Mouse (Mus musculus): ENCODE measurements around the gene Polr1b.

DNA sequence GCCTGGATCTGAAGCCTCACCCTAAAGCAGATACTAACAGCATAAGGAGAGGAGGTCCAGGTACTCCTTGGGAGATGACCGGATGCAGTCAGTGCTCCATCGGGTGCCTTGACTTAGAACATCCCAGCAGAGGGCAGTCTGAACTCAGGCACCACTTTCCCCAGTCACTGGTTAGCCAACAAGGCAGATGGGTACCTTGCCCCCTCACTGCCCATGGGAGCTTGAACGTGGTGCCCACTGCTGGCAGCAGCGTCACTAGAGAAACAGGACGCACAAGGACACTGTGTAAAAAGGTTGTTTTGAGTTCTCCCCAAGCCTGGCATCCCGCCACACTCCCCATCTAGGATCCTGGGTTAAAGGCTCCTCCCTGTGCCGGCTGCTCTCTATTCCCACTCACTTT is 73.7 kb downstream of the Polr1b start:
- no peak for TF ChIP-seq EP300 (IDR thresholded peaks at IDR 0.05; ENCODE audit: low read depth)
- TF ChIP-seq CTCF (IDR thresholded peaks at IDR 0.05; ENCODE audit: low read depth) = peak; percentile 91

Measured in liver, postnatal 0 days (tissue).